Mouse (Mus musculus) small intestine, adult 2 months (tissue): ENCODE measurements at regions not wholly inside any gene's neighbourhood (a gene's known extent, or its start where the extent isn't known, plus 50 kb on each side); places are given as distances from the start of the nearest gene placed in this dataset.

Source experiments
- H3K27ac ChIP-seq: fragments of 200-500 bp; 2 replicates; pipeline ENCODE4 v1.5.1; 2012; ENCODE audit warnings: low read depth, low read length, control low read depth, inconsistent platforms; ENCODE audit not compliant: insufficient read depth
- H3K27me3 ChIP-seq: fragments of 200-500 bp; 2 replicates; pipeline ENCODE4 v1.6.1; 2012; ENCODE audit warnings: mild to moderate bottlenecking, moderate library complexity, low read length, inconsistent platforms; ENCODE audit not compliant: control insufficient read depth, insufficient read depth
- H3K36me3 ChIP-seq: fragments of 200-500 bp; 2 replicates; pipeline ENCODE4 v1.6.1; 2012; ENCODE audit warnings: mild to moderate bottlenecking, low read length, control low read depth, inconsistent platforms; ENCODE audit not compliant: control insufficient read depth, insufficient read depth
- H3K4me1 ChIP-seq: fragments of 200-500 bp; 2 replicates; pipeline ENCODE4 v1.6.1; 2012; ENCODE audit warnings: low read length, inconsistent platforms, mixed read lengths; ENCODE audit not compliant: control insufficient read depth, insufficient read depth, insufficient read length
- H3K4me3 ChIP-seq: fragments of 200-500 bp; 2 replicates; pipeline ENCODE4 v1.5.1; 2012; ENCODE audit warnings: low read depth, mild to moderate bottlenecking, control low read depth, inconsistent platforms, low read length, moderate library complexity
- CTCF ChIP-seq: fragments of 200-500 bp; IDR thresholded peaks from 2 replicates; pipeline ENCODE4 v1.5.1; 2012; ENCODE audit warnings: low read depth, mild to moderate bottlenecking, control low read depth, inconsistent platforms, low read length, moderate library complexity, mixed read lengths; ENCODE audit not compliant: insufficient replicate concordance, insufficient read length; ENCODE audit errors: extremely low read depth
- POLR2A ChIP-seq: fragments of 200-500 bp; IDR thresholded peaks from 2 replicates; pipeline ENCODE4 v1.6.1; 2012; ENCODE audit warnings: low read depth, mild to moderate bottlenecking, control low read depth, inconsistent platforms, low read length, moderate library complexity
- WGBS: fragments of 180-500 bp; shearing (Covaris S2); methylation state at CpG from one replicate; pipeline ENCODE4 v1.1.7; 2018; 5-methylcytosine and 5-hydroxymethylcytosine counted together

- 50% methylated on average over 2 of the region's 2 CpGs for WGBS
- H3K4me3 ChIP-seq, result no peak overlapping the region
- TF ChIP-seq CTCF, result no peak
- TF ChIP-seq POLR2A, result no peak
- H3K4me1 ChIP-seq, result no peaks in the 10 kb centered on the region
- H3K27me3 ChIP-seq, result no peaks in the 10 kb centered on the region
- H3K27ac ChIP-seq, result no peak overlapping the region
- no peaks in the 10 kb centered on the region for H3K36me3 ChIP-seq
Observed at GRCm38 (mm10) chr4:105506190-105506589, 283.5 kb upstream of the Gm12728 start.

- Histone ChIP-seq H3K27ac (no peak overlapping the region), H3K4me1 (no peaks in the 10 kb centered on the region), H3K27me3 (no peaks in the 10 kb centered on the region), H3K36me3 (no peaks in the 10 kb centered on the region), H3K4me3 (no peak overlapping the region)
- WGBS, result 66% methylated on average over 7 of the region's 7 CpGs
- TF ChIP-seq CTCF, result no peak
- no peak for TF ChIP-seq POLR2A
Observed at GRCm38 (mm10) chr4:105507221-105507620, 282.4 kb upstream of the Gm12728 start.

- no peak for TF ChIP-seq POLR2A
- TF ChIP-seq CTCF, result no peak
- H3K36me3 ChIP-seq, result no peaks in the 10 kb centered on the region
- no peaks in the 10 kb centered on the region for H3K4me1 ChIP-seq
- no peaks in the 10 kb centered on the region for H3K27me3 ChIP-seq
- no peak overlapping the region for H3K27ac ChIP-seq
- no peak overlapping the region for H3K4me3 ChIP-seq
- 76% methylated on average over 3 of the region's 3 CpGs for WGBS
Observed at GRCm38 (mm10) chr4:105509091-105509490, 280.6 kb upstream of the Gm12728 start.

GRCm38 (mm10) chr4:105510406-105510805 lies 279.3 kb upstream of the Gm12728 start:
- Histone ChIP-seq H3K27me3 (no peaks in the 10 kb centered on the region), H3K36me3 (no peaks in the 10 kb centered on the region), H3K4me1 (no peaks in the 10 kb centered on the region), H3K27ac (no peak overlapping the region), H3K4me3 (no peak overlapping the region)
- TF ChIP-seq CTCF, result no peak
- TF ChIP-seq POLR2A, result no peak
- 91% methylated on average over 1 of the region's 1 CpGs for WGBS

GRCm38 (mm10) chr4:105525135-105525534 lies 264.5 kb upstream of the Gm12728 start:
- Histone ChIP-seq H3K27me3 (no peaks in the 10 kb centered on the region), H3K4me1 (no peaks in the 10 kb centered on the region), H3K4me3 (no peak overlapping the region), H3K36me3 (no peaks in the 10 kb centered on the region), H3K27ac (no peak overlapping the region)
- whole genome bisulfite sequencing, result 18% methylated on average over 2 of the region's 2 CpGs
- no peak for TF ChIP-seq POLR2A
- TF ChIP-seq CTCF, result no peak

- Histone ChIP-seq H3K27me3 (no peaks in the 10 kb centered on the region), H3K36me3 (no peaks in the 10 kb centered on the region), H3K4me1 (no peaks in the 10 kb centered on the region), H3K27ac (no peak overlapping the region), H3K4me3 (no peak overlapping the region)
- TF ChIP-seq POLR2A, result no peak
- TF ChIP-seq CTCF, result no peak
- 62% methylated on average over 7 of the region's 7 CpGs for WGBS
Observed at GRCm38 (mm10) chr4:105526755-105527154, 262.9 kb upstream of the Gm12728 start.

- 78% methylated on average over 3 of the region's 3 CpGs for WGBS
- no peaks in the 10 kb centered on the region for H3K36me3 ChIP-seq
- no peaks in the 10 kb centered on the region for H3K27me3 ChIP-seq
- no peak overlapping the region for H3K27ac ChIP-seq
- H3K4me1 ChIP-seq, result no peaks in the 10 kb centered on the region
- TF ChIP-seq CTCF, result no peak
- TF ChIP-seq POLR2A, result no peak
- no peak overlapping the region for H3K4me3 ChIP-seq
Observed at GRCm38 (mm10) chr4:105527316-105527715, 262.4 kb upstream of the Gm12728 start.
